ENCODE assay signal across 18 mouse cellular contexts in genomic region chr17:56439731-56440460, GRCm38 (mm10). TPM values are rescaled to one million over a fixed set of nuclear protein-coding genes. Genes with fewer than 3 reads are reported as not detected.
DNase-seq lines count a peak whose midpoint lies in the region; ATAC-seq and TF ChIP-seq lines count a peak whose summit lies in the region.
"Had no signal": no experiment of that assay in that cellular context is flagged by ENCODE, and none has a peak within 500 bp of the region (broad histone marks: within the 10 kb centered on the region; RNA-seq: fewer than 3 reads in every experiment).

No protein-coding gene starts in this region.

- TF ChIP-seq CTCF in left cerebral cortex, adult 2 months (IDR thresholded peaks at IDR 0.05), result no peak
- TF ChIP-seq CTCF in hindbrain, postnatal 0 days (IDR thresholded peaks at IDR 0.05; ENCODE audit: low read depth), result no peak

- ATAC-seq in forebrain, embryonic 16.5 days, result peak; percentile 54
- ATAC-seq in hindbrain, postnatal 0 days, result peak; percentile 8; the same call in 1 of the 2 replicates
- no peak; the same call in 1 of the 2 replicates for ATAC-seq in neural tube, embryonic 14.5 days (ENCODE audit: low read depth)
- no peak for ATAC-seq in inflammation-experienced regulatory T-cells, adult 6 months
- ATAC-seq: intestine, embryonic 16.5 days; liver, embryonic 12.5 days; Patski had no signal

- no peak for DNase-seq in left cerebral cortex, adult 2 months (ENCODE audit: extremely low spot score in 1 of 2, low spot score in 2 of 2)
- DNase-seq in left cerebral cortex, postnatal 14 days (ENCODE audit: low spot score in 2 of 2), result no peak
- no peak for DNase-seq in hindbrain, postnatal 0 days (ENCODE audit: low spot score)
- no peak for DNase-seq in yolk sac, embryonic 10.5 days (ENCODE audit: low spot score)
- DNase-seq in adrenal gland, adult 18-20 months (ENCODE audit: low spot score in 2 of 2), result no peak
- DNase-seq: cerebellum, adult 9-10 months; gastrocnemius, adult 2 months; heart, postnatal 14 days; kidney, postnatal 14 days; thymus, adult 18-20 months had no signal

- intact Hi-C loops in left cerebral cortex, adult 2 months (cut with DNase I), result no loop called here
- intact Hi-C loops in left cerebral cortex, postnatal 14 days (cut with DNase I), result no loop called here

- no peak overlapping the region for H3K4me3 ChIP-seq in left cerebral cortex, adult 2 months
- H3K4me3 ChIP-seq in forebrain, embryonic 16.5 days (replicated peaks; ENCODE audit: low read length), result no peak overlapping the region
- no peak overlapping the region for H3K4me3 ChIP-seq in hindbrain, postnatal 0 days (ENCODE audit: low read length)
- no peak overlapping the region for H3K4me3 ChIP-seq in neural tube, embryonic 14.5 days (ENCODE audit: low read depth, low read length)
- H3K4me3 ChIP-seq: gastrocnemius, adult 2 months; limb, embryonic 10.5 days; liver, embryonic 12.5 days; myocyte had no signal

- H3K27me3 ChIP-seq in forebrain, embryonic 16.5 days (replicated peaks; ENCODE audit: control insufficient read depth, insufficient read depth, low read length), result no peaks in the 10 kb centered on the region
- no peaks in the 10 kb centered on the region for H3K27me3 ChIP-seq in hindbrain, postnatal 0 days (ENCODE audit: insufficient read depth, low read length)
- H3K27me3 ChIP-seq in neural tube, embryonic 14.5 days (ENCODE audit: control insufficient read depth, insufficient read depth, low read length), result no peaks in the 10 kb centered on the region
- H3K27me3 ChIP-seq: liver, embryonic 12.5 days; Patski had no signal

- H3K36me3 ChIP-seq in forebrain, embryonic 16.5 days (ENCODE audit: control insufficient read depth, insufficient read depth), result peaks cover 33% of the 10 kb centered on the region
- H3K36me3 ChIP-seq in hindbrain, postnatal 0 days (ENCODE audit: insufficient read depth, low read length), result peaks cover 34% of the 10 kb centered on the region; the same call in 1 of the 2 replicates
- H3K36me3 ChIP-seq in neural tube, embryonic 14.5 days (ENCODE audit: control insufficient read depth, insufficient read depth, low read length), result peaks cover 35% of the 10 kb centered on the region

- H3K4me1 ChIP-seq in forebrain, embryonic 16.5 days (replicated peaks; ENCODE audit: control insufficient read depth, insufficient read depth, low read length), result peaks cover 25% of the 10 kb centered on the region
- no peaks in the 10 kb centered on the region for H3K4me1 ChIP-seq in hindbrain, postnatal 0 days (ENCODE audit: insufficient read depth, low read length)
- peaks cover 11% of the 10 kb centered on the region for H3K4me1 ChIP-seq in neural tube, embryonic 14.5 days (ENCODE audit: control insufficient read depth, insufficient read depth, low read length)
- H3K4me1 ChIP-seq: limb, embryonic 10.5 days had no signal

- H3K4me2 ChIP-seq in forebrain, embryonic 16.5 days (ENCODE audit: low read length), result no peak overlapping the region
- H3K4me2 ChIP-seq in hindbrain, postnatal 0 days (ENCODE audit: low read depth, low read length), result no peak overlapping the region
- H3K4me2 ChIP-seq in neural tube, embryonic 14.5 days (ENCODE audit: low read depth, low read length), result no peak overlapping the region
- H3K4me2 ChIP-seq: liver, embryonic 12.5 days had no signal

- H3K9ac ChIP-seq in forebrain, embryonic 16.5 days (replicated peaks; ENCODE audit: low read depth, low read length), result peak overlapping the region; percentile 43
- 0 out of 2 replicates have a peak overlapping the region, but pooled peaks have one; percentile 24 for H3K9ac ChIP-seq in hindbrain, postnatal 0 days (replicated peaks; ENCODE audit: low read length)
- H3K9ac ChIP-seq in neural tube, embryonic 14.5 days (replicated peaks; ENCODE audit: low read depth, low read length), result no peak overlapping the region; the same call in 1 of the 2 replicates
- H3K9ac ChIP-seq: liver, embryonic 12.5 days had no signal

- H3K9me3 ChIP-seq in forebrain, embryonic 16.5 days (ENCODE audit: control insufficient read depth, low read length), result no peaks in the 10 kb centered on the region
- H3K9me3 ChIP-seq in hindbrain, postnatal 0 days (ENCODE audit: low read length), result no peaks in the 10 kb centered on the region
- H3K9me3 ChIP-seq in neural tube, embryonic 14.5 days (ENCODE audit: control insufficient read depth, low read length), result no peaks in the 10 kb centered on the region

- WGBS in forebrain, embryonic 16.5 days, result 31% methylated on average over 15 of the region's 15 CpGs
- 40% methylated on average over 15 of the region's 15 CpGs for WGBS in hindbrain, postnatal 0 days
- 37% methylated on average over 15 of the region's 15 CpGs for WGBS in neural tube, embryonic 14.5 days

- H3K27ac ChIP-seq in left cerebral cortex, adult 2 months, result peak overlapping the region; percentile 71
- peak overlapping the region; percentile 60 for H3K27ac ChIP-seq in forebrain, embryonic 16.5 days (ENCODE audit: low read length)
- peak overlapping the region; percentile 45; the same call in 1 of the 2 replicates for H3K27ac ChIP-seq in hindbrain, postnatal 0 days
- peak overlapping the region; percentile 44; the same call in 1 of the 2 replicates for H3K27ac ChIP-seq in neural tube, embryonic 14.5 days (ENCODE audit: low read depth, low read length)
- H3K27ac ChIP-seq: gastrocnemius, adult 2 months; limb, embryonic 10.5 days; liver, embryonic 12.5 days had no signal

RNA-seq across cellular contexts. Expression of gene Ptprs, which starts 36.4 kb away (rescaled TPM):
- total RNA-seq in left cerebral cortex, adult 2 months (2021), result 100 to 1,000 TPM; 645 to 696 TPM
- 100 to 1,000 TPM; 644 to 661 TPM for total RNA-seq in left cerebral cortex, postnatal 14 days (2021)
- polyA plus RNA-seq in forebrain, embryonic 16.5 days (2015; fragmentation: Nextera tagmentation; extraction: Ambion mirVana), result 359 and 391 TPM in 2 replicates
- 869 and 913 TPM in 2 replicates for total RNA-seq in hindbrain, postnatal 0 days (2014; rRNA removed)
- 196 and 198 TPM in 2 replicates for polyA plus RNA-seq in hindbrain, postnatal 0 days (2015; fragmentation: Nextera tagmentation; extraction: Ambion mirVana)
- 255 and 266 TPM in 2 replicates for polyA plus RNA-seq in neural tube, embryonic 14.5 days (2014; fragmentation: Nextera tagmentation; extraction: Ambion mirVana)
- 100 to 1,000 TPM; 130 to 188 TPM for total RNA-seq in adrenal gland, adult 18-20 months (2021)
- polyA plus RNA-seq in inflammation-experienced regulatory T-cells, adult 6 months (2017; shearing (Covaris generic)), result 10 to 100 TPM in 1 of 3 experiments, 1 to 10 TPM in 2; 7.2 to 10.9 (median 8.8) TPM

Comparison
In these comparisons a context has a peak if more than half of its experiments do, and no peak if none do; other contexts are left out.
1. ATAC-seq: peak in forebrain, embryonic 16.5 days (single experiment) and hindbrain, postnatal 0 days (single experiment); none in neural tube, embryonic 14.5 days (single experiment) and inflammation-experienced regulatory T-cells, adult 6 months (single experiment).
2. Peak in every context shown above with its lines, with median percentiles within 50 percentile points of each other: H3K27ac ChIP-seq.